Mouse (Mus musculus): ENCODE measurements around the gene Psmd9.

GRCm38 (mm10) chr5:123258990-123259389 is 89.8 kb downstream of the Psmd9 start:
- TF ChIP-seq POLR2A (IDR thresholded peaks at IDR 0.05; ENCODE audit: extremely low read depth, insufficient read depth, low read length) (no peak), CTCF (IDR thresholded peaks at IDR 0.05; ENCODE audit: extremely low read depth, insufficient read depth, low read length) (peak; percentile 31; the same call in 1 of the 2 replicates)

Measured in cortical plate, adult 2 months (tissue).